Mouse (Mus musculus) forelimb bud, embryonic 11.5 days (tissue): Measurements from ENCODE around the gene Olfr376.

Source experiments
- DNase-seq: peaks from one replicate; pipeline ENCODE4 v3.0.0-alpha.2; 2012; ENCODE audit warnings: low read depth, low spot score

Olfr376 gene

GRCm38 (mm10) chr11:73370946-73371345, at the start of gene Olfr376:
Gene Olfr376 (plus strand): TSS chr11:73371246.
- DNase-seq: no peak

GRCm38 (mm10) chr11:73323906-73324830, 46.9 kb upstream of the Olfr376 start:
- no peak for DNase-seq

- no peak for DNase-seq
Measured at GRCm38 (mm10) chr11:73326485-73326886, 44.6 kb upstream of the Olfr376 start.

GRCm38 (mm10) chr11:73327361-73327760, 43.7 kb upstream of the Olfr376 start:
- no peak for DNase-seq

- DNase-seq: no peak
Measured at GRCm38 (mm10) chr11:73329442-73329841, 41.6 kb upstream of the Olfr376 start, which contains the start of the genes Aspa, Gm49340 and Spata22. Gene Aspa (minus strand): TSS chr11:73329596. Gene Gm49340 (plus strand): TSS chr11:73329741. Gene Spata22 (plus strand): TSS chr11:73329741.

- no peak for DNase-seq
Measured at GRCm38 (mm10) chr11:73333357-73333756, 37.7 kb upstream of the Olfr376 start.

- no peak for DNase-seq
Measured at GRCm38 (mm10) chr11:73336919-73337318, 34.1 kb upstream of the Olfr376 start.

- no peak for DNase-seq
Measured at GRCm38 (mm10) chr11:73350483-73350882, 20.6 kb upstream of the Olfr376 start, which contains the start of gene Olfr20. Gene Olfr20 (plus strand): TSS chr11:73350783.

GRCm38 (mm10) chr11:73395374-73395773, 24.3 kb downstream of the Olfr376 start:
- DNase-seq: no peak

GRCm38 (mm10) chr11:73399514-73399913, 28.5 kb downstream of the Olfr376 start, which contains the start of gene Olfr1:
Gene Olfr1 (minus strand): TSS chr11:73399614.
- no peak for DNase-seq
